Mouse (Mus musculus) megakaryocyte, embryonic 14.5 days (primary cell): Measurements from ENCODE around the gene Olfr1058.
"Not testable (repeated sequence)": the region's sequence is repeated elsewhere in the genome, so short reads cannot be mapped to it uniquely, and the experiment has no call there.

Source experiments
- FLI1 ChIP-seq: IDR thresholded peaks from 2 replicates; pipeline ENCODE4 v1.6.1; 2012; ENCODE audit warnings: low read length, inconsistent platforms, mixed read lengths
- GATA1 ChIP-seq: IDR thresholded peaks from 3 replicates; pipeline ENCODE4 v1.6.1; 2012; ENCODE audit warnings: mixed read lengths, low read length, inconsistent platforms, borderline replicate concordance

DNA sequence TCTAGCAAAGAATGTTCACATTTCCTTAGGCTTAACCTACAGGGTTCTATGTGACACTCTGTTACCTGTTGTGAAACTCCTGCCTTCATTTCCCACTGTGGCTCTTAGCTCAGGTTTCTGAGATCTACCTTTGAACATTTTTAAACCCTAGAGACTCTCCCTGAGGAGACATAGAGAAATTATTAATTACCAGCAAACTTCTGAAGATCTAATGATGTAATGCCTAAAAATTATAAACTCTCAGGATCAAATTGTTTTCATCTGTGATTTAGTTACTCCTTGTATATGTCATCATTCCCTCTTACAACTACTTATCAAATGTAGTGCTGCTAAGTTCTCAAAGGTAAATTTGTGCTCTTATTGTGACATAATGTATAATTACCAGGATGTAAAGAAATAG lies at the start of gene Olfr1058:
- TF ChIP-seq FLI1, GATA1: not testable (repeated sequence)
